Mouse (Mus musculus) liver, adult 2 months (tissue): ENCODE results near the gene Art2b. TPM values are rescaled to one million over a fixed set of nuclear protein-coding genes. Genes with fewer than 3 reads are reported as not detected.
"Not testable (repeated sequence)": the region's sequence is repeated elsewhere in the genome, so short reads cannot be mapped to it uniquely, and the experiment has no call there.

Experiments
- DNase-seq: peaks from one replicate; pipeline ENCODE4 v3.0.0-alpha.2; 2011; ENCODE audit warnings: low read depth, low spot score; ENCODE audit errors: extremely low read depth
- H3K27ac ChIP-seq: fragments of 200-500 bp; replicated peaks from 2 replicates; pipeline ENCODE4 v1.5.1; 2012; ENCODE audit warnings: low read depth, mild to moderate bottlenecking, control low read depth, inconsistent platforms, low read length; ENCODE audit not compliant: insufficient read depth
- H3K27me3 ChIP-seq: fragments of 200-500 bp; 2 replicates; pipeline ENCODE4 v1.6.1; 2012; ENCODE audit warnings: mild to moderate bottlenecking, moderate library complexity, low read length, inconsistent platforms; ENCODE audit not compliant: control insufficient read depth, insufficient read depth
- H3K36me3 ChIP-seq: fragments of 200-500 bp; 2 replicates; pipeline ENCODE4 v1.6.1; 2012; ENCODE audit warnings: low read length, inconsistent platforms; ENCODE audit not compliant: control insufficient read depth, insufficient read depth
- H3K4me1 ChIP-seq: fragments of 200-500 bp; 2 replicates; pipeline ENCODE4 v1.6.1; 2011; ENCODE audit warnings: low read length; ENCODE audit not compliant: control insufficient read depth, insufficient read depth
- H3K4me3 ChIP-seq: fragments of 200-500 bp; 2 replicates; pipeline ENCODE4 v1.5.1; 2011; ENCODE audit warnings: low read depth, mild to moderate bottlenecking, control low read depth, low read length, moderate library complexity; ENCODE audit not compliant: insufficient read depth
- H3K79me2 ChIP-seq: fragments of 200-500 bp; 2 replicates; pipeline ENCODE4 v1.6.1; 2012; ENCODE audit warnings: inconsistent platforms, mild to moderate bottlenecking, low read length, moderate library complexity; ENCODE audit not compliant: control insufficient read depth, insufficient read depth
- H3K9ac ChIP-seq: fragments of 200-500 bp; 2 replicates; pipeline ENCODE4 v1.6.1; 2012; ENCODE audit warnings: low read depth, mild to moderate bottlenecking, control low read depth, inconsistent platforms, low read length
- CTCF ChIP-seq: fragments of 200-500 bp; IDR thresholded peaks from 2 replicates; pipeline ENCODE4 v1.5.1; 2011; ENCODE audit warnings: low read depth, low read length, control low read depth
- POLR2A ChIP-seq: fragments of 200-500 bp; IDR thresholded peaks from 2 replicates; pipeline ENCODE4 v1.6.1; 2011; ENCODE audit warnings: low read length, control low read depth; ENCODE audit not compliant: insufficient read depth; ENCODE audit errors: extremely low read depth
- WGBS: fragments of 180-500 bp; shearing (Covaris S2); methylation state at CpG from one replicate; pipeline ENCODE4 v1.1.7; 2018; 5-methylcytosine and 5-hydroxymethylcytosine counted together
- polyA plus RNA-seq: library from polyadenylated mRNA; depleted of rRNA; stranded (reverse); fragments of >200 nt; gene quantifications from 2 replicates; pipeline ENCODE4 v1.2.3, GENCODE M21; 2012
- total RNA-seq: library from RNA; depleted of rRNA; stranded (reverse); fragments of >200 nt; gene quantifications from 2 replicates; pipeline ENCODE4 v1.2.3, GENCODE M21; 2014

Art2b gene
- total and polyA plus RNA-seq, 2 experiments = 0.75 to 1.2 TPM

DNA sequence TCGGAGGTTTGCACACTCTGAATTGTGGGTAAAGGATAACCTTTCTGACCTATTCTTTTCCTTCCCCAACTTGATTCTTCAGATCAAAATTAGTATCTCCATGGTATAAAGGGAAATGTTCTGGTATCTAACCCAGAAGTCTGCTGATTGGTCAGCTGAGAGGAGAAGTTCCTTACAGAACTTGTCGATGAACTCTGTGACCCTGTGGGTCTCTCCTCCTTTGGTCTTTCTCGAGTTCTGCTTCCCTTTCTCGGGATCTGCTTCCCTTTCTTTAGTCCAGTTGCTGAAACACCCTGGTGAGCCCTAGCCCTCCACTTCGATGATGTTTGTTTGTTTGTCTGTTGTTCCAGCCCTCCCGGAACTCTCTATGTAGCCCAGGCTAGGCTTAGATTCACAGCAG is 22.4 kb upstream of the Art2b start:
- peak; percentile 62 for DNase-seq
- TF ChIP-seq POLR2A (no peak), CTCF (no peak)
- Histone ChIP-seq H3K27ac (no peak overlapping the region), H3K36me3 (no peaks in the 10 kb centered on the region), H3K4me3 (no peak overlapping the region), H3K4me1 (peaks cover 2% of the 10 kb centered on the region), H3K27me3 (no peaks in the 10 kb centered on the region), H3K79me2 (no peaks in the 10 kb centered on the region), H3K9ac (no peak overlapping the region)
- 63% methylated on average over 6 of the region's 6 CpGs for WGBS

DNA sequence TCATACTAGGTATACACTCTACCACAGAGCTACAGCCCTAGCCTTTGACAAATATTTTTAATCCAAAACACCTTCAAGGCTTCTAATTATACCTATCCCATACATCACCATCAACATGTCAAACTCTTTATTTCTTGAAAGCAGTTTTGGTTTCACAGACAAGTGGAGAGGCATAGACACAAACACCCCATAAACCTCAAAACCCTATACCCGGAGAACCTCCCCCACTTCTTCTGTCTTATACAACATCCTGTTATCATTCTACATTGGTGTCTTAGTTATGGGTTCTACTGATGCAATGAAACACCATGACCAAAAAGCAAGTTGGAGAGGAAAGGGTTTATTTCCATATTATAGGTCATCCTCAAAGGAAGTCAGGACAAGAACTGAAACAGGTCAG is 15.0 kb upstream of the Art2b start:
- Histone ChIP-seq H3K9ac (no peak overlapping the region), H3K27me3 (no peaks in the 10 kb centered on the region), H3K79me2 (no peaks in the 10 kb centered on the region), H3K4me3 (no peak overlapping the region), H3K4me1 (no peaks in the 10 kb centered on the region), H3K36me3 (no peaks in the 10 kb centered on the region), H3K27ac (no peak overlapping the region)
- no peak for TF ChIP-seq CTCF
- TF ChIP-seq POLR2A = no peak
- 93% methylated on average over 1 of the region's 1 CpGs for WGBS
- DNase-seq = no peak

DNA sequence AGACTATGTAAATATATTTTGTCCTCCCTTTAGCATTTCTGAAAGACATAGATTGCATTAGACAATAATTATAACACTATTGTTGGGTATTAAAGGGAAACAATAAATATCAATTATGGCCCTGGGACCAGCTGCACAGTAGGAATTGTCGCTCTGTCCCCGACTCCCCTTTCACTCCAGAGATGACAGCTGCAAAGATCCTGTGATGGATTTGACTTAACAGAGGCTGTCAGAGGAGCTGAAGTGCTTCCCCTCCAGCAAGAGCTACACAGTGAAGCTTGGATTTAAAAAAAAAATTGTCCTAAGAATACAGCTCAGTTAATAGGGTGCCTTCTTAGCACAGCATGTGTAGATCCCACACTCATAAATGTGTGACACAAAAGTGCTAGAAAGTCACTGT is 13.1 kb upstream of the Art2b start:
- 83% methylated on average over 2 of the region's 2 CpGs for WGBS
- H3K9ac ChIP-seq = no peak overlapping the region
- no peak for DNase-seq
- TF ChIP-seq CTCF = no peak
- no peak for TF ChIP-seq POLR2A
- H3K4me3 ChIP-seq = no peak overlapping the region
- H3K27ac ChIP-seq = no peak overlapping the region
- H3K4me1 ChIP-seq = no peaks in the 10 kb centered on the region
- no peaks in the 10 kb centered on the region for H3K27me3 ChIP-seq
- no peaks in the 10 kb centered on the region for H3K36me3 ChIP-seq
- no peaks in the 10 kb centered on the region for H3K79me2 ChIP-seq

GRCm38 (mm10) chr7:101594969-101595368 is 9.6 kb upstream of the Art2b start:
- no peaks in the 10 kb centered on the region for H3K36me3 ChIP-seq
- no peak overlapping the region for H3K9ac ChIP-seq
- WGBS = 86% methylated on average over 2 of the region's 2 CpGs
- no peaks in the 10 kb centered on the region for H3K4me1 ChIP-seq
- TF ChIP-seq CTCF (no peak), POLR2A (no peak)
- no peak overlapping the region for H3K27ac ChIP-seq
- no peak for DNase-seq
- no peak overlapping the region for H3K4me3 ChIP-seq
- no peaks in the 10 kb centered on the region for H3K79me2 ChIP-seq
- H3K27me3 ChIP-seq = no peaks in the 10 kb centered on the region

DNA sequence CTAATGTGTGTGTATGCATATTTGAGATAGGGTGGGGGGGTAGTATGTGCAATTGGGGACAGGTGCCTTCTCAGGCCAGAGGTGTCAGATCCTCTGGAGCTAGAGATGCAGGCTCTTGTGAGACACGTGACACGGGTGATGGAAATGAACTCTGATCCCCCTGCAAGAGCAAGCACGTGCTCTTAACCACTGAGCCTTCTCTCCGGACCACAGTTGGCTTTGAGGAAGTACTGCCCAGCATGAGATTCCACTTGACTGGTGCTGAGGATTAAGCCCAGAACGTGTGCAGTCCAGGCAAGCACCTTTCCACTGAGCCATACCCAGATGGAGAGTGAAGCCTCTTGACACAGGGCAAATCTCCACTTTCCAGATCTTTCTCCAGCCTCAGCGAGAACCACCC is 1.1 kb downstream of the Art2b start:
- not testable (repeated sequence) for H3K4me3 ChIP-seq, H3K36me3 ChIP-seq, H3K27ac ChIP-seq, H3K4me1 ChIP-seq, H3K79me2 ChIP-seq, H3K27me3 ChIP-seq, H3K9ac ChIP-seq
- DNase-seq = peak; percentile 11
- 73% methylated on average over 6 of the region's 6 CpGs for WGBS

GRCm38 (mm10) chr7:101582012-101582411 is 3.4 kb downstream of the Art2b start:
- H3K9ac ChIP-seq = no peak overlapping the region
- no peaks in the 10 kb centered on the region for H3K36me3 ChIP-seq
- 84% methylated on average over 7 of the region's 7 CpGs for WGBS
- TF ChIP-seq CTCF (no peak), POLR2A (no peak)
- no peaks in the 10 kb centered on the region for H3K4me1 ChIP-seq
- H3K27ac ChIP-seq = no peak overlapping the region
- no peak for DNase-seq
- H3K79me2 ChIP-seq = no peaks in the 10 kb centered on the region
- H3K4me3 ChIP-seq = no peak overlapping the region
- no peaks in the 10 kb centered on the region for H3K27me3 ChIP-seq

DNA sequence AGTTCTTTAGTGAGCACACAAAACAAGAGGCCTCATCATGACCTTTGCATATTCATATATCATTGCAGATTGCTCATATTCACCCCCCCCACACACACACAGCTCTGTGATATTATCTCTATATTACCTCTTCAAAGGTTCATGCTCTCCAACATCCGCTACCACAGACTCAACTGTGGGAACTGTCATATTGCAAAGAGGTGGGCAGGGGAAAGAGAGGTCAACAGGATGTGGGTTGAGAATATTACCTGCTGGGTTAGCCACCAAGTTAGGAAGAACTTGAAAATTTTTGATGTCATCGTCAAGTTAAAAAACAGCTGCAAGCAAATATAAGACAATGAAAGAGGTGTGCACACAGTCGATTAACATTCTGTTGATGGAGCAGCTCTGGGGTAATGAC is 4.5 kb downstream of the Art2b start:
- not testable (repeated sequence) for H3K4me1 ChIP-seq, H3K27ac ChIP-seq, H3K9ac ChIP-seq, H3K36me3 ChIP-seq, H3K79me2 ChIP-seq, DNase-seq, H3K4me3 ChIP-seq, H3K27me3 ChIP-seq
- 91% methylated on average over 3 of the region's 3 CpGs for WGBS
